Mouse (Mus musculus) layer of hippocampus, adult 11-12 months (tissue): ENCODE results near the gene Limch1.

Source experiments
- DNase-seq: peaks from one replicate; pipeline ENCODE4 v3.0.0; 2022; ENCODE audit warnings: low spot score

Limch1 gene

GRCm38 (mm10) chr5:66830206-66830605 lies 84.6 kb downstream of the Limch1 start:
- DNase-seq: no peak

- DNase-seq: no peak
These were observed 89.1 kb downstream of the Limch1 start for GRCm38 (mm10) chr5:66834756-66835155.

- no peak for DNase-seq
These were observed 91.3 kb downstream of the Limch1 start for GRCm38 (mm10) chr5:66836892-66837291.

GRCm38 (mm10) chr5:66841971-66842370 lies 96.3 kb downstream of the Limch1 start:
- DNase-seq: no peak

- DNase-seq: no peak
These were observed 97.1 kb downstream of the Limch1 start for GRCm38 (mm10) chr5:66842776-66843175.

GRCm38 (mm10) chr5:66848136-66848535 lies 102.5 kb downstream of the Limch1 start:
- no peak for DNase-seq

GRCm38 (mm10) chr5:66849148-66849547 lies 103.5 kb downstream of the Limch1 start:
- DNase-seq: no peak

GRCm38 (mm10) chr5:66850721-66851251 lies 105.2 kb downstream of the Limch1 start:
- DNase-seq: peak; percentile 58

- no peak for DNase-seq
These were observed 106.1 kb downstream of the Limch1 start for GRCm38 (mm10) chr5:66851708-66852107.

- DNase-seq: no peak
These were observed 108.6 kb downstream of the Limch1 start for GRCm38 (mm10) chr5:66854263-66854662.

GRCm38 (mm10) chr5:66855358-66856107 lies 109.9 kb downstream of the Limch1 start:
- DNase-seq: no peak

- DNase-seq: no peak
These were observed 113.9 kb downstream of the Limch1 start for GRCm38 (mm10) chr5:66859506-66859905.

- DNase-seq: no peak
These were observed 115.8 kb downstream of the Limch1 start for GRCm38 (mm10) chr5:66861232-66862035.

GRCm38 (mm10) chr5:66862151-66862550 lies 116.5 kb downstream of the Limch1 start:
- DNase-seq: no peak

GRCm38 (mm10) chr5:66865229-66865628 lies 119.6 kb downstream of the Limch1 start:
- no peak for DNase-seq

- peak; percentile 42 for DNase-seq
These were observed 120.4 kb downstream of the Limch1 start for GRCm38 (mm10) chr5:66866019-66866418.

GRCm38 (mm10) chr5:66869545-66869944 lies 123.9 kb downstream of the Limch1 start:
- DNase-seq: no peak

GRCm38 (mm10) chr5:66871521-66872050 lies 126.0 kb downstream of the Limch1 start:
- no peak for DNase-seq

GRCm38 (mm10) chr5:66872053-66872452 lies 126.4 kb downstream of the Limch1 start:
- no peak for DNase-seq

GRCm38 (mm10) chr5:66872681-66873080 lies 127.1 kb downstream of the Limch1 start:
- DNase-seq: no peak

GRCm38 (mm10) chr5:66876018-66876805 lies 130.6 kb downstream of the Limch1 start:
- DNase-seq: no peak

- no peak for DNase-seq
These were observed 131.4 kb downstream of the Limch1 start for GRCm38 (mm10) chr5:66877066-66877465.
